Mouse (Mus musculus) heart, postnatal 0 days (tissue): ENCODE results near the gene Arhgef40.
"Not testable (repeated sequence)": the region's sequence is repeated elsewhere in the genome, so short reads cannot be mapped to it uniquely, and the experiment has no call there.

ENCODE experiments used
- CTCF ChIP-seq: IDR thresholded peaks from 2 replicates; pipeline ENCODE4 v1.5.1; 2016; ENCODE audit warnings: antibody characterized with exemption, control low read depth, low read depth
- EP300 ChIP-seq: IDR thresholded peaks from 2 replicates; pipeline ENCODE4 v1.6.1; 2016; ENCODE audit warnings: antibody characterized with exemption, low read depth

GRCm38 (mm10) chr14:52042359-52042758 lies 57.8 kb downstream of the Arhgef40 start, which contains the start of gene Olfr221:
- TF ChIP-seq CTCF, EP300: not testable (repeated sequence)
